Mouse (Mus musculus) gastrocnemius, postnatal 36 days (tissue): Measurements from ENCODE around the gene Vmn1r2. TPM values are rescaled to one million over a fixed set of nuclear protein-coding genes. Genes with fewer than 3 reads are reported as not detected.
"Not testable (repeated sequence)": the region's sequence is repeated elsewhere in the genome, so short reads cannot be mapped to it uniquely, and the experiment has no call there.

ENCODE experiments used
- DNase-seq, 2 experiments: peaks; one replicate each; pipeline ENCODE4 v3.0.0; 2022
- intact Hi-C: fragments of 180-260 bp; cut with DNase I; formaldehyde crosslinking; loops from one replicate; pipeline ENCODE4 v1.15.1; 2025
- long read RNA-seq, 2 experiments: library from polyadenylated mRNA; stranded (forward); transcript quantifications; one replicate each; pipeline ENCODE4 v2.0.0; 2021
- total RNA-seq, 2 experiments: library from RNA; stranded (reverse); gene quantifications; 2 replicates each; pipeline ENCODE4 v1.2.3; 2021

The Vmn1r2 gene
- not detected for total RNA-seq
- long read RNA-seq, experiment 1, result 0 reads
- long read RNA-seq, experiment 2, result 0 reads

- DNase-seq, intact Hi-C loops: not testable (repeated sequence)
Observed at GRCm38 (mm10) chr4:3167020-3167419, at the start of gene Vmn1r2. Gene Vmn1r2, plus strand, starts transcription at chr4:3167320.

- intact Hi-C loops, DNase-seq: not testable (repeated sequence)
Observed at GRCm38 (mm10) chr4:3147926-3148325, 19.2 kb upstream of the Vmn1r2 start.

GRCm38 (mm10) chr4:3153320-3153719, 13.8 kb upstream of the Vmn1r2 start:
- DNase-seq, intact Hi-C loops: not testable (repeated sequence)

GRCm38 (mm10) chr4:3164429-3164828, 2.7 kb upstream of the Vmn1r2 start:
- DNase-seq, intact Hi-C loops: not testable (repeated sequence)

DNA sequence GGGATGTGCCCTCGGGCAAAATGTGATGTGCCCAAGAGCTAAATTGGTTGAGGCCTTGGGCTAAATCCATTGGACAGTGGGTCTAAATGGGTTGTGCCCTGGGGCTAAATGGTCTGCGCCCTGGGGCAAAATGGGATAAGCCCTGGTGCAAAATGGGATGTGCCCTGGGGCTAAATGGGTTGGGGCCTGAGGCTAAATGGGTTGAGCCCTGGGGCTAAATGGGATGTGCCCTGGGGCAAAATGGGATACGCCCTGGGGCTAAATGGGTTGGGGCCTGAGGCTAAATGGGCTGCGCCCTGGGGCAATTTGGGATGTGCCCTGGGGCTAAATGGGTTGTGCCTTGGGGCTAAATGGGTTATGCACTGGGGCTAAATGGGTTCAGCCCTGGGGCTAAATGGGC, 2.1 kb upstream of the Vmn1r2 start:
- DNase-seq, result peak in 1 of 2 experiments; percentile 41
- intact Hi-C loops, result no loop called here

DNA sequence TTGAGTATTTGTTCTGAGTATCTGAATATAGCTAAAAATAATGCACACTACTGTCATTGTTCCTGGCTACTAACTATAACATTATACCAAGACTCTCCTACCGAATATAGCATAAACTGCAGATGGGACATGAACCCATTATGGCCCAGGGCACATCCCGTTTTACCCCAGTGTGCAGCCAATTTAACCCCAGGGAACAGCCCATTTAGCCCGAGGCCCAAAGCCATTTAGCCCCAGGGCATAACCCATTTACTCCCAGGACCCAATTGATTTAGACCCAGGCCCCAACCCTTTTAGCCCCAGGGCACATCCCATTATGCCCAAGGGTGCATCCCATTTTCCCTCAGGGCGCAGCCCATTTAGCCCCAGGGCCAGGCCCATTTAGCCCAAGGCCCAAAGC, 7.5 kb downstream of the Vmn1r2 start:
- DNase-seq, intact Hi-C loops: not testable (repeated sequence)

GRCm38 (mm10) chr4:3175756-3176155, 8.6 kb downstream of the Vmn1r2 start:
- DNase-seq, intact Hi-C loops: not testable (repeated sequence)

DNA sequence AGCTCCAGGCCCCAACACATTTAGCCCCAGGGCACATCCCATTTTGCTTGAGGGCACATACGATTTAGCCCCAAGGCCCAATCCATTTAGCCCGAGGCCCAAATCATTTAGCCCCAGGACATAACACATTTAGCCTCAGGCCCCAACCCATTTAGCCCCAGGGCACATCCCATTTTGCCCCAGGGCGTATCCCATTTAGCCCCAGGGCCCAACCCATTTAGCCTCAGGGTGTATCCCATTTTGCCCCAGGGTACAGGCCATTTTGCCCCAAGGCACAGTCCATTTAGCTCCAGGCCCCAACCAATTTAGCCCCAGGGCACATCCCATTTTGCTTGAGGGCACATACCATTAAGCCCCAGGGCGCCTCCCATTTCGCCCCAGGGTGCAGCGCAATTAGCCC, 9.1 kb downstream of the Vmn1r2 start:
- DNase-seq, intact Hi-C loops: not testable (repeated sequence)

DNA sequence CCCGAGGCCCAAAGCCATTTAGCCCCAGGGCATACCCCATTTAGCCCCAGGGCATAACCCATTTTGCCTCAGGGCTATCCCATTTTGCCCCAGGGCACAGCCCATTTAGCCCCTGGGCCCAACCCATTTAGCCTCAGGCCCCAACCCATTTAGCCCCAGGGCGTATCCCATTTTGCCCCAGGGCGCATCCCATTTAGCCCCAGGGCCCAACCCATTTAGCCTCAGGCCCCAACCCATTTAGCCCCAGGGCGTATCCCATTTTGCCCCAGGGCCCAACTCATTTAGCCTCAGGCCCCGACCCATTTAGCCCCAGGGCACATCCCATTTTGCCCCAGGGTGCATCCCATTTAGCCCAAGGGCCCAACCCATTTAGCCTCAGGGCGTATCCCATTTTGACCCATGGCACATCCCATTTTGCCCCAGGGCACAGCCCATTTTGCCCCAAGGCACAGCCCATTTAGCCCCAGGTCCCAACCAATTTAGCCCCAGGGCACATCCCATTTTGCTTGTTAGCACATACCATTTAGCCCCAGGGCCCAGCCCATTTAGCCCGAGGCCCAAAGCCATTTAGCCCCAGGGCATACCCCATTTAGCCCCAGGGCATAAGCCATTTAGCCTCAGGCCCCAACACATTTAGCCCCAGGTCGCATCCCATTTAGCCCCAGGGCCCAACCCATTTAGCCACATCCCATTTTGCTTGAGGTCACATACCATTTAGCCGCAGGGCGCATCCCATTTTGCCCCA, 9.8 kb downstream of the Vmn1r2 start:
- intact Hi-C loops, DNase-seq: not testable (repeated sequence)

GRCm38 (mm10) chr4:3185258-3185657, 18.1 kb downstream of the Vmn1r2 start, which contains the start of gene Vmn1r3:
Gene Vmn1r3, minus strand, starts transcription at chr4:3185358.
- DNase-seq, intact Hi-C loops: not testable (repeated sequence)

DNA sequence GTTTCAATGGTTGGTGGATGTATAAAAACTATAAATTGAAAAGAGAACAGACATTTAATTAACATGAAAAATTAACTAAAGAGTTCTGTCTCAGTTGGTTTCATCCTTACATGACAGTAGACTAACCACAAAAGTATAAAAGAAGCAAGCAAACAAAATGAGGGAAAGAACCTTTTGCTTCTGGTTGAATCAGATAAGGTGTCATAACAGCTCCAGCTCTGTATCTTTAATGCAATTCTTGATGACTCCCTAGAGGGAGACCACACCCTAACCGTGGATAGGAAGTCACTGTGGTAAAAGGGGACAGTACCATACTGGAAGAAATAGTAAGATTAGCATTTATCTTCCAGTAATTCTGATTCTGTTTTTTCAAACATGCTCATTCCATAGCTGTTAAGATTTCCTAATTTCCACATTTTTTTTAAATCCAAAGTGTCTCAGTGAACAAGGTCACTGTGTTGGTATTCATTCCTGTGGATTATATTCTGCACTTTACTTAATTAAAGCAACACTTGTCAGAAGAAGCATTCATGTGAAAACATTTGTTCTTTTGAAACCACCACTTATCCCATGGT, 42.6 kb downstream of the Vmn1r2 start:
- intact Hi-C loops, DNase-seq: not testable (repeated sequence)

DNA sequence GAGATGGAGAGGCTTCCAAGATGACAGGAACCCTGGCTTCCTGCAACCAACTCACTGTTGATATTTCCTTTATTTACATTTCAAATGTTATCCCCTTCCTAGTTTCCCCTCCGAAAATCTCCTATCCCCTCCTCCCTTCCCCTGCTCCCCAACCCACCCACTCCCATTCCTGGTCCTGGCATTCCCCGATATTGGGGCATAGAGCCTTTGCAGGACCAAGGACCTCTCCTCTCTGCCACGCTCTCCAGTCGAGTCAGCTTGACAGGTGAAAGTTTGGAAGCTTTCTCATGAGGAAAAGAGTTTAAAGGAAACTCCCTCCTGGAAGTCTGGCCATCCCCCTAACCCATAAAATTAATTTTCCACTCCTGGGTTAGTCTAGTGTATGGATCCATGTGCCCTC, 46.2 kb downstream of the Vmn1r2 start:
- intact Hi-C loops, DNase-seq: not testable (repeated sequence)

DNA sequence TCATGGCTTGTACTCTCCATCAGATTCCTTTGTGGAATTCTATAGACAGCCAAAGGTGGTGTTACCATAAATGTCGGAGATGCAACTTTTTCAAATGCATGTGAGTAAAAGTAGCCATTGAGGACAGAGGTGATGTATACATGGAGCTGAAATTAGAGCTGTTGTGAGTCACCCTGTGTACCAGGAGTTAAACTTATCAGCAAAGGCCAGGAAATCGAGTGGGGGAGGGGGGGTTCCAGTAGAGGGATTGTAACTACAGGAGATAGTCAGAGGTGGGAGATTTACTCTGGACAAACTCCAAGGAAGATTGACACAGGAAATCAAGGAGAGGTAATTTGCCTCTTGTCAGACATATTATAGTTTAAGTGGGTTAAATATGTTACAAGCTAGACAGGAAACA, 49.3 kb downstream of the Vmn1r2 start:
- intact Hi-C loops, DNase-seq: not testable (repeated sequence)

Other genes with a start within 250 kb of the Vmn1r2 start
- not detected for gene Vmn1r3, start 18.0 kb downstream of the Vmn1r2 start, total RNA-seq